23 mouse cellular contexts compared by ENCODE assay signal in the genomic region with DNA sequence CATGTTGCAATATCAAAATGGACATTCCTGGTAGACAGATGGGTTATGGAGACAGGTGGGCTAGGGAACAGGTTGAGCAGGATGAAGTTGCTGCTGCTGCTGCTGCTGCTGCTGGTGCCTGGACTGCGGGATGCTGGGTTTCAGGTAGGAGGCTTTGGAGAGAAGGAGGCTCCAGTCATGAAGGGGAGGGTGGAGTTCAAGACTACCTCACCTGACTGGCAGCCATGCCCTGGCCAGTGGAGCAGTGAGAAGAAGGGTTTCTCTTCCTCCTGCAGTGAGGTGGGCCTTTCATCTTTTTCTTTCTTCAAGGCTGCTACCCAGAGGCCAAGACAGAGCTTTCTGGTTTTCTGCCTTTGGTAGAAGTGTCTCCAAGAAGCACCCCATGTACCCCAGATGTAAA. TPM values are rescaled to one million over a fixed set of nuclear protein-coding genes. Genes with fewer than 3 reads are reported as not detected.
"Had no signal": no experiment of that assay in that cellular context is flagged by ENCODE, and none has a peak within 500 bp of the region (broad histone marks: within the 10 kb centered on the region; RNA-seq: fewer than 3 reads in every experiment).

No protein-coding gene starts in this region.

- DNase-seq: gastrocnemius, postnatal 25 days; heart, adult 11 months; heart, adult 2 months; heart, postnatal 14 days; heart, postnatal 36 days; kidney, adult 18-20 months; kidney, adult 8-10 months; kidney, postnatal 10 days; kidney, postnatal 25 days; kidney, postnatal 4 days; liver; liver, embryonic 13.5 days had no signal

- H3K36me3 ChIP-seq: heart, embryonic 13.5 days; heart, embryonic 15.5 days; hindbrain, embryonic 13.5 days; hindbrain, embryonic 15.5 days; intestine, embryonic 15.5 days; limb, embryonic 10.5 days; limb, embryonic 12.5 days; liver, embryonic 13.5 days had no signal

- H3K27me3 ChIP-seq: heart, embryonic 15.5 days; hindbrain, embryonic 13.5 days; hindbrain, embryonic 15.5 days; intestine, embryonic 15.5 days; liver, embryonic 13.5 days had no signal

RNA-seq across cellular contexts. Expression of gene Tmprss6, which starts 8.4 kb away (rescaled TPM):
- total RNA-seq: gastrocnemius, postnatal 25 days; heart, adult 2 months; heart, postnatal 14 days; heart, postnatal 36 days; hematopoietic stem cell, adult 5-6 weeks; layer of hippocampus, postnatal 10 days had no signal

RNA-seq across cellular contexts. Expression of gene Il2rb, which starts 18.2 kb away (rescaled TPM):
- total RNA-seq: gastrocnemius, adult 18-20 months; gastrocnemius, adult 8-10 months; gastrocnemius, postnatal 25 days had no signal
